Mouse (Mus musculus): ENCODE measurements around the gene Gm8159.
"Not testable (repeated sequence)": the region's sequence is repeated elsewhere in the genome, so short reads cannot be mapped to it uniquely, and the experiment has no call there.

The Gm8159 gene

DNA sequence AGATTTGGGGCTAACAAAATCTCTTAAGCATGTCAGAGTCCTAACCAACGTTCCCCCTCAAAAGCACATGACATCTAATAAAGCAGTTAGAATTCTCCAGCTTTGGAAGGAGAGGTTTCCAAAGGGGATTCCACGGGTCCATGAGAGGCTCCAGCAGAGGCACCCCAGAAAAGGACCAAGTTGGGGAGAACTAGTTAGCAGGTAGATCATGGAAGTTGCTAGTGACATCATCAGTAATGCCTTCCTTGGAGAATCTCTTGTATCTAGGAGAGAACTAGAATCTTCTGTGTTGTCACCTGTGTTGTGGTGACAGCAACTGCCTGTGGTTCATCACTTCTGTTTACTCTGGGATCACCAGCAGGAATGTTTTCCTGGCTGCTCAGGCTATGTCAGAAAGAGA, at the start of gene Gm8159:
Gm8159 (plus strand) TSS at position 301 of the 400 bp plus-strand sequence.
- not testable (repeated sequence) for DNase-seq

DNA sequence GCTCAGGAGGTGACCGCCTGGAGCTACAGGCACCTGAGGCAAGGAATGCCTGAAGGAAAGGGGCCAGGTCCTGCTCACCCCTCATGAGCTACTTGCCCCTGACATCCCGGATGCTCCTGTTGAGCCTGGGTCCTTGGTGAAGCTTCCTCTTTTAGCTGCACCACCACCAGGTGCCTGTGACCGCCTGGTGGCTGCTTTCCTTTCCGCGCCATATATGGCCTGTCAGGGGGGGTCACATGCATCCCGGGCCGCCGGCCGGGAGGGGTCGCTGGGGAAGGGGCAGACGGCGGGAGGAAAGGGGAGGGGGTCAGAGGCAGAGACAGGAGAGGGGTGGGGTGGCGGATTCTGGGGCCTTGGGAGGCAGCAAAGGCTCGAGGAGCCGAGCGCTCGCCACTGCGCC, 17.2 kb downstream of the Gm8159 start:
- peak; percentile 18 for DNase-seq

DNA sequence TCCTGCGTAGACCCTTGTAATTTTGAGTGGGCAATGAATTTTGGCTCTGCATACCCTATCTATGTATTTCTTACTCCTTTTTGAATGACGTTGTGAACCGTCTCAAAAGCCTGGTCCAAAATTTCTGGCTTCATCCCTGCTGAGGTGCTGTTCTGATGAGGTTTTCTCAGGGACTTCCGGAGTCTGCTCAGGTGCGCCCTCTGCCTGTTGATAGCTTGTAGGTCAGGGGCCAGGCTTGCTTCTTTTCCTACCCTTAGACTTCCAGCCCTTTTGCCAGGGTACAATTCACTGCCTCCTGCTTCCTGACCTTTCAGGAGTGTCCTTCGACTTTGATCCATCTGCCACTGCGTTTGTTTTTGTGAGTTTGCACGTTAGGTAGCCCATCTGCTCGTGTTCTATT, 18.2 kb downstream of the Gm8159 start:
- DNase-seq, result not testable (repeated sequence)

DNA sequence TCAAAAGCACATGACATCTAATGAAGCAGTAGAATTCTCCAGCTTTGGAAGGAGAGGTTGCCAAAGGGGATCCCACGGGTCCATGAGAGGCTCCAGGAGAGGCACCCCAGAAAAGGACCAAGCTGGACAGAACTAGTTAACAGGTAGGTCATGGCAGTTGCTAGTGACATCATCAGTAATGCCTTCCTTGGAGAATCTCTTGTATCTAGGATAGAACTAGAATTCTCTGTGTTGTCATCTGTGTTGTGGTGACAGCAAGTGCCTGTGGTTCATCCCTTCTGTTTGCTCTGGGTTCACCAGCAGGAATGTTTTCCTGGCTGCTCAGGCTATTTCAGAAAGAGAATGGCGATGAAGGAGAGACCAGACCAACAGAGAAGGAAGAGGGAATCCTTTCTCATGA, 31.7 kb downstream of the Gm8159 start, which contains the start of gene Gm3239:
Gm3239 (plus strand) TSS at position 301 of the 400 bp plus-strand sequence.
- not testable (repeated sequence) for DNase-seq
